Mouse (Mus musculus): ENCODE results near the gene Ptov1. TPM values are rescaled to one million over a fixed set of nuclear protein-coding genes. Genes with fewer than 3 reads are reported as not detected.

Ptov1 gene
- polyA plus RNA-seq, 1 experiment from 2014 or later: 288 TPM

- H3K27ac ChIP-seq (ENCODE audit: low read length): peak overlapping the region; percentile 100
- TF ChIP-seq EP300 (IDR thresholded peaks at IDR 0.05): no peak
- TF ChIP-seq CTCF (IDR thresholded peaks at IDR 0.05): no peak
- no peaks in the 10 kb centered on the region for H3K27me3 ChIP-seq (replicated peaks; ENCODE audit: insufficient read depth, low read length)
- DNase-seq (ENCODE audit: low spot score) (peak; percentile 92), ATAC-seq (peak; percentile 39)
- H3K4me1 ChIP-seq (ENCODE audit: insufficient read depth, low read depth, low read length): peaks cover 33% of the 10 kb centered on the region
- peak overlapping the region; percentile 99 for H3K4me3 ChIP-seq (ENCODE audit: low read depth, low read length)
- H3K36me3 ChIP-seq (ENCODE audit: insufficient read depth, low read length): peaks cover 11% of the 10 kb centered on the region
- peak overlapping the region; percentile 69 for H3K4me2 ChIP-seq (replicated peaks; ENCODE audit: low read depth, low read length)
- H3K9me3 ChIP-seq (ENCODE audit: low read length): no peaks in the 10 kb centered on the region
- peak overlapping the region; percentile 98 for H3K9ac ChIP-seq (replicated peaks; ENCODE audit: low read depth)
- 6% methylated on average over 16 of the region's 16 CpGs for WGBS
These were observed 1.1 kb downstream of the Ptov1 start for GRCm38 (mm10) chr7:44868465-44868864.

DNA sequence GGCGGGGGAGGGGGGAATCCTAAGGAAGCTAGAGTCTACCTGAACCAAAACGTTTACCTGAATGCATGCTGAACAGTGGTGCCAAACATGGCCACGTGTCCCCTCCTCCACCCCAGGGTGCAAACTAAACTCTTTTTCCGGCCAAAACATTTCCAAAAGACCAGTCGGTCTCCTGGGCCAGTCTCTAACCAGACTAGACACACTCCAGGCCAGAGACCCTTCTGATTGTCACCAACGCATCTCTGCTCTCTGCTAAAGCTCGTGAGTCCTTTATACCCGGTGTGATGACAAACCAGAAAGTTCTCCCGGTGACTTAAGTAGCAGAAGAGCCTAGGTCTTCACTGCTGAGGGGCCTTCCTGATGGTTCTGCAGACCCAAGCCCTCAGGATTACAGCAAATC, 1.8 kb downstream of the Ptov1 start:
- Histone ChIP-seq H3K4me1 (ENCODE audit: insufficient read depth, low read depth, low read length) (peaks cover 33% of the 10 kb centered on the region), H3K27me3 (replicated peaks; ENCODE audit: insufficient read depth, low read length) (no peaks in the 10 kb centered on the region), H3K27ac (ENCODE audit: low read length) (peak overlapping the region; percentile 100), H3K36me3 (ENCODE audit: insufficient read depth, low read length) (peaks cover 17% of the 10 kb centered on the region), H3K9ac (replicated peaks; ENCODE audit: low read depth) (peak overlapping the region; percentile 98), H3K9me3 (ENCODE audit: low read length) (no peaks in the 10 kb centered on the region), H3K4me2 (replicated peaks; ENCODE audit: low read depth, low read length) (peak overlapping the region; percentile 69), H3K4me3 (ENCODE audit: low read depth, low read length) (peak overlapping the region; percentile 99)
- no peak for ATAC-seq
- DNase-seq (ENCODE audit: low spot score): peak; percentile 16
- WGBS: 38% methylated on average over 9 of the region's 9 CpGs
- TF ChIP-seq EP300 (IDR thresholded peaks at IDR 0.05): no peak
- no peak for TF ChIP-seq CTCF (IDR thresholded peaks at IDR 0.05)

GRCm38 (mm10) chr7:44867010-44867702, 2.4 kb downstream of the Ptov1 start:
- Histone ChIP-seq H3K4me1 (ENCODE audit: insufficient read depth, low read depth, low read length) (peaks cover 33% of the 10 kb centered on the region), H3K36me3 (ENCODE audit: insufficient read depth, low read length) (peaks cover 22% of the 10 kb centered on the region)

DNA sequence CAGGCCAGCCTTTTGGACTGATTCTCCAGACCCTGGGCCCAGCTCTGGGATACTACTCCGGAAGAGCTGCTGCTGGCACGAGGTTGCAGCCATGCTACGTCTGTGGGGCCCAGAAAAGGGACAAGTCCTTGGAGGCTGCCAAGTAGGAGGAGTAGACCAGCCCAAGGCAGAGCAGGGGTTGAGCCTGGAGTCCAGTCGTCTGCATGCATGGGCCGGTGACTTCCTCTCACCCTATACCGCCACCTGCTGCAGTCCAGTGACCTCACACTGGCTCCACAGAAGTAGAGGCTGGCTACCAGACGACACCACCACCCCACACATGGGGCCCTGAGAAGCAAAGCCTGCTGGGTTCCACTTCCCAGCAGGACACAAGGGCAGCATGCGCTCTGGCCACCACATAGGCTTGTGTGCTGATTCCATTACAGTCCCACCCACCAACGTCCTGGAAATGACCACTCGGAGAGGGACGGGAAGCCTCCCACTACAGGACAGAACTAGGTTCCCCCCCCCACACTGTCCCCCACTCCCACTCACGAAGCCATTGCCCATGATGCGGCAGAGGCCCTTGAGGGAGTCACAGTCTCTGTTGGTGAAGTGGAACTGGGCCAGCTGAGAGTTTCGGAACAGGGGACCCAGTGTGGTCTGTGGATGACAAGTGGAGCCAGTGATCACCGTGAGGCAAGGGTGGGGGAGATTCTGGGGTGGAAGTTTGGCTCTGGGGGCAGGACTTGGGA, 3.1 kb downstream of the Ptov1 start:
- 31% methylated on average over 15 of the region's 15 CpGs for WGBS
- H3K4me3 ChIP-seq (ENCODE audit: low read depth, low read length): no peak overlapping the region
- DNase-seq (ENCODE audit: low spot score): peak; percentile 96

More at GRCm38 (mm10) chr7:44867010-44867702, 2.4 kb downstream of the Ptov1 start:
- peak overlapping the region; percentile 100 for H3K27ac ChIP-seq (ENCODE audit: low read length)
- DNase-seq (ENCODE audit: low spot score) (no peak), ATAC-seq (no peak)
- H3K27me3 ChIP-seq (replicated peaks; ENCODE audit: insufficient read depth, low read length): no peaks in the 10 kb centered on the region
- 40% methylated on average over 18 of the region's 19 CpGs for WGBS
- H3K4me2 ChIP-seq (replicated peaks; ENCODE audit: low read depth, low read length): peak overlapping the region; percentile 69
- H3K9me3 ChIP-seq (ENCODE audit: low read length): no peaks in the 10 kb centered on the region
- H3K4me3 ChIP-seq (ENCODE audit: low read depth, low read length): peak overlapping the region; percentile 99; the same call in 1 of the 2 replicates
- H3K9ac ChIP-seq (replicated peaks; ENCODE audit: low read depth): no peak overlapping the region
- TF ChIP-seq EP300 (IDR thresholded peaks at IDR 0.05): no peak
- no peak for TF ChIP-seq CTCF (IDR thresholded peaks at IDR 0.05)

DNA sequence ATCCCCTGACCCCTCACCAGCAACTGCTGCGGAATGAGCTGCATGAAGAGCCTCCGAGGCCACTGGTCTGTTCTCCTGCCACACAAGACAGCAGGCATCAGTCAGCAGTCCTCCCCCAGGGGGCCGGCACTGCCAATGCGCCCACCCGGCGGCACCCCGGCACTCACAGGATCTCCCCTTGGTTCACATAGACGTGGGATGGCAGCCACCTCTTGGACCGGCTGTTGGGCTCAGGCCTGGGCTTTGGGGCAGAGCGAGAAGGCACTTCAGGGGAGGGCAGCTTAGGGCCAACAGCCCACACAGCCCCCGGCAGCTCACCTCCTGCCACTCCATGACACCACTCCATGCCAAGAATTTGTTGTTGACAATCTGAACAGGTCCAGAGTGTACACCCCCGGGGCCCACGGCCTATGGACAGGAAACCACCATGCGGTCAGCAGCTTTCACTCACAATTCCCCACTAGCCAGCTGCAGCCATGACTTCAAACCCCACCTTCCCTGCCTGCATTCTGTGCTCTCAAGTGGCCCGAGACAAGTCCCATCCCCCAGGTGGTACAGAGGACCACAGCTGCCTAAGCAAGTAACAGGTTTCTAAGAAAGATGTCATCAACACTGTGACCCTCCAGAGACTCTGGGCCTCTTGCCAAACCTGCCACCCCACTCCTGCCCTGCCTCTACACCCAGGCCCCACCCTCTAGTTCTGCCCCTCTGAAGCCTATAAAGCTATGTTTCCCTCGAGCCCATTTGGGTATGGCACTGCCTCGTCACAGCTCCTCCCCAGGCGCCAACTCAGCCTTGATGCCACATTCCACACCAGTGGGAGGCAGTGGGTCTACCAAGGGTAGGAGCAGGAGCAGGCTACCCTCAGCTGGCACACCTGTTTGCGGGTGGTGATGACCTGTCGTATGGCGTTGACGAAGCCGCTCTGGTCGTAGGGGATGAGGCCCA, 4.7 kb downstream of the Ptov1 start:
- Histone ChIP-seq H3K27ac (ENCODE audit: low read length) (peak overlapping the region; percentile 100), H3K4me2 (replicated peaks; ENCODE audit: low read depth, low read length) (no peak overlapping the region), H3K9ac (replicated peaks; ENCODE audit: low read depth) (no peak overlapping the region), H3K4me1 (ENCODE audit: insufficient read depth, low read depth, low read length) (peaks cover 27% of the 10 kb centered on the region), H3K27me3 (replicated peaks; ENCODE audit: insufficient read depth, low read length) (no peaks in the 10 kb centered on the region), H3K9me3 (ENCODE audit: low read length) (no peaks in the 10 kb centered on the region), H3K4me3 (ENCODE audit: low read depth, low read length) (no peak overlapping the region), H3K36me3 (ENCODE audit: insufficient read depth, low read length) (peaks cover 25% of the 10 kb centered on the region)
- ATAC-seq (no peak; the same call in 1 of the 2 replicates), DNase-seq (ENCODE audit: low spot score) (peak; percentile 72)
- no peak for TF ChIP-seq CTCF (IDR thresholded peaks at IDR 0.05)
- no peak for TF ChIP-seq EP300 (IDR thresholded peaks at IDR 0.05)
- whole genome bisulfite sequencing: 61% methylated on average over 24 of the region's 24 CpGs

More for the DNA sequence above, 3.1 kb downstream of the Ptov1 start:
- peak overlapping the region; percentile 69 for H3K4me2 ChIP-seq (replicated peaks; ENCODE audit: low read depth, low read length)
- peaks cover 33% of the 10 kb centered on the region for H3K4me1 ChIP-seq (ENCODE audit: insufficient read depth, low read depth, low read length)
- peak overlapping the region; percentile 34; the same call in 1 of the 2 replicates for H3K9ac ChIP-seq (replicated peaks; ENCODE audit: low read depth)
- no peaks in the 10 kb centered on the region for H3K27me3 ChIP-seq (replicated peaks; ENCODE audit: insufficient read depth, low read length)
- no peaks in the 10 kb centered on the region for H3K9me3 ChIP-seq (ENCODE audit: low read length)
- H3K36me3 ChIP-seq (ENCODE audit: insufficient read depth, low read length): peaks cover 25% of the 10 kb centered on the region
- TF ChIP-seq EP300 (IDR thresholded peaks at IDR 0.05): no peak
- TF ChIP-seq CTCF (IDR thresholded peaks at IDR 0.05): peak; percentile 59
- ATAC-seq: peak; percentile 15
- peak overlapping the region; percentile 100 for H3K27ac ChIP-seq (ENCODE audit: low read length)
